Mouse (Mus musculus): ENCODE results near the gene Kcnd3. TPM values are rescaled to one million over a fixed set of nuclear protein-coding genes. Genes with fewer than 3 reads are reported as not detected.

Kcnd3 gene
- polyA plus RNA-seq, 1 experiment from 2014 or later: 0.57 TPM

DNA sequence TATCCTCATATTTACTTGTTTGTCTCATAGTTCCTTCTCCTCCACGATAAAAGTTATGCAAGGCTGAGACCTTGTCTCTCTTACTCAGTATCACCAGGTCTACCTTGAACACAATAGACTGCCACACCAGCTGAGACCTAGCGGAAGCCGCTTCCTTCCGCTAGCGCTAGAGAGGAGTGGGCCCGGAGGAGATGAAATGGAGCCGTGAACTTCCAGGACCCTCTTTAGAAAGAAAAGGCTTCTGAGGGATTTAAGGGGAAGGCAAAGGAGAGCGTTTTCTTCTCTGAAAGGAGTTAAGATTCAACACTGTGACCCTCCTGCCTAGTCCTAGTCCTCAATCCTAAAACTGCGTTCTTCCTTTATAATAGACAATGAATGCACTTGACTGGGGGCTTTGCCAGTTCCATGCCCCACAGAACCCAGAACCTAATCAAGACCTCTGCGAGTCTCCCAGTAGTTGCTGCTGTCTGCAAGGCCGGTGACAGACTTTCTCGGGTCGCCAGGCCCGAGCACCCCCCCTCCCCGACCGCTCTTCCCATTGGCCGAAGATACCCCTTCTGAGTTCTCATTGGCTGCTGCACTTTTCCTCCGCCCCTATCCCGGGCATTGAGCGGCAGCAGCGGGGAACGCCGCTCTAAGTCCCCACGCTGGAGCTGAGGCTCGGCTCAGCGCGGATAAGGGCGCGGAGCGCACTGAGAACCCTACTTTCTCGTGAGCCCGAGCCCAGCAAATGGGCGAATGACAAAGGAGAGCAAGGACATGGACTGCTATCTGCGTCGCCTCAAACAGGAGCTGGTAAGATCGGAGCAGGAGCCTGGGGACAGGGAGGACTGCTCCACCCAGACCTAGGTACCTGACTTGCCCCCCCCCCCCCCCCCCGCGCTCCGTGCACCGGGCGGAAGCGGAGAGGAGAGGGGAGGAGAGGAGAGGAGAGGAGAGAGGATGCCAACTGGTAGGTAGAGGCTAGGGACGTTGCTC is 252.2 kb downstream of the Kcnd3 start, which contains the start of gene Inka2:
TSS of gene Inka2 (plus strand) at position 569 of the 978 bp plus-strand sequence.
- no peaks in the 10 kb centered on the region for H3K36me3 ChIP-seq (replicated peaks)
- H3K4me3 ChIP-seq: peak within 1 kb of the TSS; percentile 78
- H3K9me3 ChIP-seq: no peaks in the 10 kb centered on the region
- peaks cover 57% of the 10 kb centered on the region for H3K27me3 ChIP-seq (replicated peaks; ENCODE audit: low read depth, poor library complexity, severe bottlenecking)
- DNase-seq (ENCODE audit: low spot score): peak; percentile 89
- 2% methylated on average over 42 of the region's 43 CpGs for WGBS
- peaks cover 70% of the 10 kb centered on the region for H3K4me1 ChIP-seq
- peak within 1 kb of the TSS; percentile 78 for H3K27ac ChIP-seq (replicated peaks)

DNA sequence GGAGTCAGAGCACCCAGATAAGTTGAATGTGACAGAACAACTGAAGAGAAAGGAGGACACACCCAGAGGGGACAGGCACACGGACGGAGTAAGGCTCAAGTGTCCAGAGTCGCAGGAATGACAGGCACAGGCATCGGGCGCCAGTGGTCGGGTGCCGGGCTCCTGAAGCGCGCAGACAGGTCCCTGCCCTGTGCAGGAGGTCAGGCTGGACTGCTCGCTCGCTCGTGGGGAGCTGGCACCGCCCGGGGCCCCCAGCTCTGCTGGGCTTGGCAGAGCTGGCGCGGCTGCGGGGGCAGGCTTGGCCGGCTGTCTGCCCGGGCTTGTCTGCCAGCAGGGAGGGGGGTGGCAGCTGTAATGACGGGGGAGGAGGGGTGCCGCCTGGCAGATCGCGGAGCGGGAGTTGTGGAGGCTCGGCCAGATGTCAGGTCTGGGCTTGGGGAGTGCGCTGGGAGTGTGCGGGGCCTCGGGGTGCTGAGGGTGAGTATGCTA is 253.0 kb downstream of the Kcnd3 start:
- 1% methylated on average over 28 of the region's 28 CpGs for WGBS
- H3K36me3 ChIP-seq (replicated peaks): no peaks in the 10 kb centered on the region
- peaks cover 59% of the 10 kb centered on the region for H3K27me3 ChIP-seq (replicated peaks; ENCODE audit: low read depth, poor library complexity, severe bottlenecking)
- H3K27ac ChIP-seq (replicated peaks): peak overlapping the region; percentile 78
- H3K4me1 ChIP-seq: peaks cover 66% of the 10 kb centered on the region
- peak overlapping the region; percentile 78 for H3K4me3 ChIP-seq
- no peaks in the 10 kb centered on the region for H3K9me3 ChIP-seq
- DNase-seq (ENCODE audit: low spot score): peak; percentile 50

DNA sequence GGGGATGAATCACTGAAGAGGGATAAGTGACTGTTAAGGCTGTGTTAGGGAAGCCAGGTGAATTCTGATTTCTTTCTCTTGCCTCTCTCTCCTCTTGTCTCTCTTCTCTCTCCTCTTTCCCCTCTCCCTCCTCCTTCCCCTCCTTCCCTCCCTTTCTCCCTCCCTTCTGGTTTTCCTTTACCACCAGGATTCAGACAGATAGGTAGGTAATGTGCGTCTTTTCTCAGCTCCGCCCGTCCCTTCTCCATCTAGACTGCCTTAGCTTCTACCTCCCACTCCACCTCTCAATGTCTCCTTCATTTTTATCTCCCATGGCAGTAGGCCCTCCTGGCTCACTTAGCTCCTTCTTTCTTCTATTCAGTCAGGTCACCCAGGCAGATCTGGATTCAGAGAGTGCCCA is 253.4 kb downstream of the Kcnd3 start:
- no peaks in the 10 kb centered on the region for H3K9me3 ChIP-seq
- peak overlapping the region; percentile 78 for H3K27ac ChIP-seq (replicated peaks)
- peaks cover 66% of the 10 kb centered on the region for H3K4me1 ChIP-seq
- WGBS: 18% methylated on average over 3 of the region's 3 CpGs
- no peaks in the 10 kb centered on the region for H3K36me3 ChIP-seq (replicated peaks)
- no peak for DNase-seq (ENCODE audit: low spot score)
- peaks cover 64% of the 10 kb centered on the region for H3K27me3 ChIP-seq (replicated peaks; ENCODE audit: low read depth, poor library complexity, severe bottlenecking)
- H3K4me3 ChIP-seq: peak overlapping the region; percentile 78

DNA sequence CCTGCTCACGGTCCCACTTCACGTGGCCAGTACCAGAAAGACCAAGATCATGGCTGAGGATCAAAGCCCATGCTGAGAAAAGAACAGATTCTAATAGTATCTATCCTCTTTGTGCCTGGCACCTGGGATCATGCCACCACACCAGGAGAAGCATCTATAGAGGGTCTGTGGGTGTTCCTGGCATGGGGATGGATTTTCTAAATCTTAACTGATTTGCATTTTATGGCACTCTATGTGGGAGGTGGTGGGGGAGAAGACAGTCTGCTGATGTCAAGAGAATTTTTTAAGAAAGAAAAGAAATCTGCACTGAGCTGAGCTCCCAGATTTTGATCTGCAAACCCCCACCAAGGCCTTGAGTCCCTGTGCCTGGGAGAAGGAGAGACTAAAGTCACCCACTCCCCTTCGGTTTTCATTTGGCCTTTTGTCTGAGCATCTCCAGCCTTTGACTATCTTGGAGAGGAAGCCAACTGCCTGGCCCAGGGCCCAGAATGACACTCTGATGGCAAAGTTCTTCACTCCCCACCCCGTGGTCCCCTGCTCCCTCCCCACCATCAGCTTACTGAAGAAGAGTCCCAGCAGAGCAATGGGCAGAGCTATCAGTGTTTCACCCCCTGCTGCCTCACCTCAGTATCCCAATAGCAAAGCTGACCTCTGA is 254.4 kb downstream of the Kcnd3 start:
- Histone ChIP-seq H3K27me3 (replicated peaks; ENCODE audit: low read depth, poor library complexity, severe bottlenecking) (peaks cover 61% of the 10 kb centered on the region), H3K27ac (replicated peaks) (0 out of 2 replicates have a peak overlapping the region, but pooled peaks have one; percentile 35), H3K4me3 (peak overlapping the region; percentile 78; the same call in 1 of the 2 replicates), H3K36me3 (replicated peaks) (no peaks in the 10 kb centered on the region), H3K9me3 (no peaks in the 10 kb centered on the region), H3K4me1 (peaks cover 58% of the 10 kb centered on the region)
- 46% methylated on average over 4 of the region's 4 CpGs for WGBS
- no peak for DNase-seq (ENCODE audit: low spot score)

DNA sequence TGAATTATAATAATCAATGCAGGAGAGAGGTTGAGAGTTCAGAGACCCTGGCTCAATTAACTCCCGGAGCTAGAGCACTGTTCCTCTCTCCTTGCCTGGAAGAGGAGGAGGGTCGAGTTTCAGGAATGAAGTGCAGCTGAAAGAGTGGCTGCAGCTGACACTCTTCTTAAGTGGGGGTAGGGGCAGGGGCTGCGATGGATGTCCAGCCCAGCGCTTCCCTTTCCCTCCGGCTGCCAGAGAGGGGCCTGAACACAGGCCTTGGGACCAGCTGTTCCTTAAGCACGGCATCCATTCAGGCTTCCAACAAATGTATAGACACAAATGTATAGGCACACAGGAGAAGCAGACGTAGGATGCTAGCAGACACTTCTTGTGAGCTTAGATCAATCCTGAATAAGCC is 255.5 kb downstream of the Kcnd3 start:
- Histone ChIP-seq H3K4me3 (no peak overlapping the region), H3K27ac (replicated peaks) (peak overlapping the region; percentile 25), H3K4me1 (peaks cover 56% of the 10 kb centered on the region), H3K9me3 (no peaks in the 10 kb centered on the region), H3K36me3 (replicated peaks) (no peaks in the 10 kb centered on the region), H3K27me3 (replicated peaks; ENCODE audit: low read depth, poor library complexity, severe bottlenecking) (peaks cover 53% of the 10 kb centered on the region)
- 6% methylated on average over 7 of the region's 7 CpGs for WGBS
- peak; percentile 59 for DNase-seq (ENCODE audit: low spot score)

DNA sequence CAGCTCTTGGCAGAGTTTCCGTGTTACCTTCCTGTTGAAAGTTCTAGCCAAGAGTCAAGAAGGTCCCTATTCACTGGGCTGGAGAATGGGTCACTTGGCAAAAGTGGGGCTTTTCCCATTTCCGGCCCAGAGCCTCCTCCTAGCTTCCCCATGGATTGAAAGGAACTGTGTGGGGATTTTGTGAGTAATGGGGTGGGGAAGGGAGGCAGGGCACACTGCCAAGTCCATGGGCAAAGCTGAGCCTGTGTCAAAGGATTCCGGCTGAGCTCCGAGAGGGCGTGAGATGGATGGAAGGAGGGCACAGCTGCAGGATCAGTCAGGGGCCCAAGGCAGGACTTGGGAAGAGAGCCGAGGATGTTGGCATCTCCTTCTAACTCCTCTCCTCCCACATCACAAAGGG is 258.1 kb downstream of the Kcnd3 start:
- 84% methylated on average over 6 of the region's 6 CpGs for WGBS
- peaks cover 62% of the 10 kb centered on the region for H3K4me1 ChIP-seq
- H3K9me3 ChIP-seq: no peaks in the 10 kb centered on the region
- H3K4me3 ChIP-seq: no peak overlapping the region
- peaks cover 30% of the 10 kb centered on the region for H3K27me3 ChIP-seq (replicated peaks; ENCODE audit: low read depth, poor library complexity, severe bottlenecking)
- H3K36me3 ChIP-seq (replicated peaks): no peaks in the 10 kb centered on the region
- H3K27ac ChIP-seq (replicated peaks): no peak overlapping the region; the same call in 1 of the 2 replicates
- no peak for DNase-seq (ENCODE audit: low spot score)

DNA sequence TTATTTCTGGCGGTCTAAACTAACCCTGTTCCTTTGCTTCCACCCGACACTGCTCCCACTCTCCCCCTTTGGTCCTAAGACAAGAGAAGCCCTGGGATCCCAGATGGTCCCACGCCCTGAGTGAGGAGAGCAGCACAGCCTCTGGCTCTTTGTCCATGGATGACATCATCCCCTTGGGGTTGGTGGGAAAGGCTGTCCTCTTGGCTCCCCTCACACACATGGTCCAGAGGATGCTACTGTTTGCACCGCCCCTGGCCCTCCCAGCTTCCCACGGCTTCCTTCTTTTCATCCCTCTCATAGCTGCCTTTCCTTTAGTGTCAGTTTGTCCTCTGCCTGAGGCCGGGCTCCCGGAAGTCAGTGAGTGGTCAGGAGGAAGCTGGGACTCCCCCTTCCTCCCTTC is 259.6 kb downstream of the Kcnd3 start:
- DNase-seq (ENCODE audit: low spot score): no peak
- WGBS: 59% methylated on average over 7 of the region's 7 CpGs
- Histone ChIP-seq H3K9me3 (no peaks in the 10 kb centered on the region), H3K27ac (replicated peaks) (peak overlapping the region; percentile 31; the same call in 1 of the 2 replicates), H3K27me3 (replicated peaks; ENCODE audit: low read depth, poor library complexity, severe bottlenecking) (peaks cover 15% of the 10 kb centered on the region), H3K4me3 (no peak overlapping the region), H3K4me1 (peaks cover 59% of the 10 kb centered on the region), H3K36me3 (replicated peaks) (no peaks in the 10 kb centered on the region)

DNA sequence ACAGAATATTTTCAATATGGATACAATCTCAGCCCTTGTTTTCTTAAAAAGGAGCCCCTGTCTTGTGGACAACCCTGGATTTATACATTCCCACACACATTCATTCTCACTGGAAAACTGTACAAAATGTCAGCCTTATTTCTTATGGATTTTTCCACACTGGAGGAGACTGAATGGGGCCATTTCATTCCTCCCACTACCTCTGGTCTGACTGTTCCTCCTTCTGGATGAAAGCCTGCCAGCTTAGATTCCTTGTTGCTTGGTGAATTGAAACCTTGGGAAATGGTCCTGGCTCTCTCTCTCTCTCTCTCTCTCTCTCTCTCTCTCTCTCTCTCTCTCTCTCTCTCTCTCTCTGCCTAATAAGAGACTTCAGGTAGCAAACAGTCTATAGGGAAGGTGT is 260.7 kb downstream of the Kcnd3 start:
- no peak for DNase-seq (ENCODE audit: low spot score)
- Histone ChIP-seq H3K4me3 (no peak overlapping the region), H3K27ac (replicated peaks) (no peak overlapping the region), H3K4me1 (peaks cover 58% of the 10 kb centered on the region), H3K36me3 (replicated peaks) (no peaks in the 10 kb centered on the region), H3K27me3 (replicated peaks; ENCODE audit: low read depth, poor library complexity, severe bottlenecking) (peaks cover 10% of the 10 kb centered on the region; the same call in 1 of the 2 replicates), H3K9me3 (no peaks in the 10 kb centered on the region)

DNA sequence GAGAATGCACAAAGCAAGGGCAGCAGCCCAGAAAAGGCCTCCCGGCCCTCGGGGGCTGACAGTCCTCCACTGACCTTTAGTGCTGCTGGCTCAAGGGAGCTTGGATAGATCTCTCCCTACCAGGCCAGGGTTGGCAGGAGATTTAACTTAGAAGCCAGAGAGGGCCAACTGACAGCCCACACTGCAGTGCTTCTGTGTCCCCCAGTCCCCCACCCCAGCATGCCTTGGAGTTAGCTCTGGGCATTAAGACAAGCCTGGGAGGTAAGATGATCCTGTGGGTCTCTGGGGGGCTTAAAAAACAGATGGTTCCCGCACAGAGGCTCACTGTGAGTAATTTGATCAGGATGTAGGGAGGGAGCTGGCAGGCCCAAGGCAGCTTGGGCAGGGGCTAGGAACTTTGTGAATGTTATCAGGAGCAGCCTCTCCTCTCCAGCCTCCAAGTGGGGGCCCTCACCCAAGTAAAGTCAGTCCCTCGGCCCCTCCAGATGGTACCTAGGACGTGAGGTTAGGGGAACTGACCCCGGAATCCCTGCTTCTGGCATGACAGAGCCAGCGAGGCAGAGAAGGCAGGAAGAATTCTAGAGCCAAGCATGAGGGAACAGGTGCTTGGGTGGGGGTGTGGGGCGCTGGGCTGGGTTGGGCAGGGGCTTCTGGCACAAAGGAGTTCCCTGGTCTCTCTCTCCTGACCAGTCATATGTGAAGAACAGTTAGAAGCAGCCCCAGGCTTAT is 262.1 kb downstream of the Kcnd3 start:
- Histone ChIP-seq H3K36me3 (replicated peaks) (no peaks in the 10 kb centered on the region), H3K27me3 (replicated peaks; ENCODE audit: low read depth, poor library complexity, severe bottlenecking) (peaks cover 10% of the 10 kb centered on the region; the same call in 1 of the 2 replicates), H3K4me3 (peak overlapping the region; percentile 2), H3K9me3 (no peaks in the 10 kb centered on the region), H3K27ac (replicated peaks) (peak overlapping the region; percentile 83), H3K4me1 (peaks cover 60% of the 10 kb centered on the region)
- peak; percentile 73 for DNase-seq (ENCODE audit: low spot score)
- WGBS: 12% methylated on average over 8 of the region's 8 CpGs

DNA sequence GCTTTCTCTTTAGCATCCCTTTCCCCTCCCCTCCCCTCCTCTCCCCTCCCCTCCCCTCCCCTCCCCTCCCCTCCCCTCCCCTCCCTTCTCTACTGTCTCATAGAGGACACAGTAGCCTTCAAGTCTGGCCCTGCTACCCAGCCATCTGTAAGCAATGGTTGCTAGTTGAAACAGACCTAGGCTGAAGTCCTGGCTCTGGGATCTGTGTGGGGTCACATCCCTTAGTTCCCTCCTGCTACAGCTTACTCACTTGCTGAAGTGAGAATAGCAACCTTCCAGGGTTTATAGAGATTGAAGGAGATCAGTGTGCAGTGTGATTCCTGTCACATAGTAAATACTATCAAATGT is 262.7 kb downstream of the Kcnd3 start:
- no peaks in the 10 kb centered on the region for H3K36me3 ChIP-seq (replicated peaks)

DNA sequence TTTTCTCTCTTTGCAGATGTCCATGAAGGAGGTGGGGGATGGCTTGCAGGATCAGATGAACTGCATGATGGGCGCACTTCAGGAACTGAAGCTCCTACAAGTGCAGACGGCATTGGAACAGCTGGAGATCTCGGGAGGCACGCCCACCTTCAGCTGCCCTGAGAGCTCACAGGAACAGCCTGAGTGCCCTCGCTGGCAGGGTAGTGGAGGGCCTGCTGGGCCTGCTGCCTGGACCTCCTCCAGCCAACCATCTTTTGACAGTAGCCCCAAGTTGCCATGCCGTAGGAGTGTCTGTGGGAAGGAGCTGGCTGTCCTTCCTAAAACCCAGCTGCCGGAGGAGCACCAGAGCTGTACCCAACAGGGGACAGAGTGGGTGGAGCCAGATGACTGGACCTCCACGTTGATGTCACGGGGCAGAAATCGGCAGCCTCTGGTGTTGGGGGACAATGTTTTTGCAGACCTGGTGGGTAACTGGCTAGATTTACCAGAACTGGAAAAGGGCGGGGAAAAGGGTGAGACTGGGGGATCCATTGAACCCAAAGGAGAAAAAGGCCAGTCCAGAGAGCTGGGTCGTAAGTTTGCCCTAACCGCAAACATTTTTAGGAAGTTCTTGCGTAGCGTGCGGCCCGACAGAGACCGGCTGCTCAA is 264.3 kb downstream of the Kcnd3 start:
- peak overlapping the region; percentile 63 for H3K27ac ChIP-seq (replicated peaks)
- peaks cover 69% of the 10 kb centered on the region for H3K4me1 ChIP-seq
- no peak for DNase-seq (ENCODE audit: low spot score)
- H3K27me3 ChIP-seq (replicated peaks; ENCODE audit: low read depth, poor library complexity, severe bottlenecking): 0 out of 2 replicates have a peak, but pooled peaks cover 3% of the 10 kb centered on the region
- no peaks in the 10 kb centered on the region for H3K36me3 ChIP-seq (replicated peaks)
- WGBS: 60% methylated on average over 18 of the region's 18 CpGs
- H3K4me3 ChIP-seq: no peak overlapping the region
- H3K9me3 ChIP-seq: no peaks in the 10 kb centered on the region

More for the DNA sequence above, 262.7 kb downstream of the Kcnd3 start:
- Histone ChIP-seq H3K27me3 (replicated peaks; ENCODE audit: low read depth, poor library complexity, severe bottlenecking) (peaks cover 10% of the 10 kb centered on the region; the same call in 1 of the 2 replicates), H3K27ac (replicated peaks) (peak overlapping the region; percentile 83; the same call in 1 of the 2 replicates), H3K4me3 (no peak overlapping the region), H3K4me1 (peaks cover 60% of the 10 kb centered on the region), H3K9me3 (no peaks in the 10 kb centered on the region)
- no peak for DNase-seq (ENCODE audit: low spot score)
